Mouse (Mus musculus): ENCODE results near the gene Ipo13. TPM values are rescaled to one million over a fixed set of nuclear protein-coding genes. Genes with fewer than 3 reads are reported as not detected.

Gene Ipo13
- polyA plus RNA-seq, 1 experiment from 2014 or later: 41.3 TPM

DNA sequence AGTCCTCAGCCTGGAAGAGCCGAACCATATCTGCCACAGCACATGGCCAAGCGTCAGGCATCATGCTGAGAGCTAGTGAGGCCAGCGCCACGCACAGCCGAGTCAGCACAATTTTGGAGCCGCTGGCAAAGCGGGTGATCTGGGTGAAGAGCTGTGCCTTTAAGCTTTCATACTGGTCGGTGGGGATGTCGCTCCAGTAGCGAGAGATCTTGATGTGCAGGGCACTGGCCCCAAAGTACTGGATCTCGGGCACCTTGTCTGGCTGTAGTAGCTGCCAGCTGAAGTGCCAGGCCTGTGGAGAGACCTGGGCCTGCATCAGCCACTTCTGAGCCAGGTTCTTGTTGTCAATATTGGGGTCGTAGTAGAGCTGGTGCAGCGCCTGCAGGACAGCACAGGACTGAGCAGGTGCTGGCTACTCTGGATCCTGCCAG lies 2.7 kb downstream of the Ipo13 start:
- WGBS: 92% methylated on average over 13 of the region's 13 CpGs
- no peak overlapping the region for H3K9ac ChIP-seq (ENCODE audit: low read length)
- no peaks in the 10 kb centered on the region for H3K27me3 ChIP-seq (ENCODE audit: control insufficient read depth, insufficient read depth, low read length)
- peaks cover 5% of the 10 kb centered on the region; the same call in 1 of the 2 replicates for H3K36me3 ChIP-seq (ENCODE audit: control insufficient read depth, insufficient read depth, low read length)
- H3K4me3 ChIP-seq (ENCODE audit: low read depth, low read length): no peak overlapping the region
- H3K27ac ChIP-seq (replicated peaks; ENCODE audit: low read depth, low read length): no peak overlapping the region
- no peaks in the 10 kb centered on the region for H3K9me3 ChIP-seq (ENCODE audit: control insufficient read depth, low read length)
- H3K4me2 ChIP-seq (ENCODE audit: low read depth, severe bottlenecking): no peak overlapping the region
- no peak for ATAC-seq (ENCODE audit: insufficient number of reproducible peaks, low FRiP score, low TSS enrichment, low read depth)
- no peak for DNase-seq (ENCODE audit: low spot score)
- peaks cover 21% of the 10 kb centered on the region for H3K4me1 ChIP-seq (ENCODE audit: control insufficient read depth, insufficient read depth, low read length)

DNA sequence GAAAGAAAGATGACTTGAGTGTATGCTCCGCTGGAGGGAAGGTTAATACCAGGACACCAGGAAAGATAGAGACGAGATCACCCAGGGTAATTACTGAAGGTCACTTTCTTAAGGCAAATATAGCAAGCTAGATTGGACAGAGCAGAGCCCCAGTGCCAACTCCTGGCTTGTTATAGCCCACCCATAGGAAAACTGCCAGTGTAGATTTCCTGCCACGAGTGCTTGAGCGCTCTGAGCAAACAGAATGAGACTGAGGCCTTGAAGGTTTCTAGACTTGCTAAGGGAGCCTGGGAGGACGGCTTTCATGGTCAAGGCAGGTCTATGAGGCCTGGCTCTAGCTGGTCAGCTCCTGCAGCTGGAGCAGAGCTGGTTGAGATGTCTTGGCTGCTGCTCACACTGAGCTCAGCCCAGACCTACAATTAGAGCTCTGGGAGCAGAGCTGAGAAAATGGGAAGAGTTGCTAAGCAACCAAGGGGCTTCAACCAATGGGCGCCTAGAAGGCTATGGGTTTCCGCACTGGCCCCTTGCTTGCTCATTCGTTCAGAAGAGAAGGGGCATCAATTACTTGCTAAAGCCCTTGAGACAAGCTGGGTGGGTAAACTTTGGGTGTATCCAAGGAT lies 5.9 kb downstream of the Ipo13 start:
- WGBS: 81% methylated on average over 8 of the region's 8 CpGs
- H3K27ac ChIP-seq (replicated peaks; ENCODE audit: low read depth, low read length): no peak overlapping the region
- DNase-seq (ENCODE audit: low spot score) (no peak), ATAC-seq (ENCODE audit: insufficient number of reproducible peaks, low FRiP score, low TSS enrichment, low read depth) (no peak)
- H3K27me3 ChIP-seq (ENCODE audit: control insufficient read depth, insufficient read depth, low read length): no peaks in the 10 kb centered on the region
- H3K4me1 ChIP-seq (ENCODE audit: control insufficient read depth, insufficient read depth, low read length): peaks cover 13% of the 10 kb centered on the region
- H3K9me3 ChIP-seq (ENCODE audit: control insufficient read depth, low read length): no peaks in the 10 kb centered on the region
- H3K9ac ChIP-seq (ENCODE audit: low read length): no peak overlapping the region
- H3K4me3 ChIP-seq (ENCODE audit: low read depth, low read length): no peak overlapping the region
- peaks cover 15% of the 10 kb centered on the region; the same call in 1 of the 2 replicates for H3K36me3 ChIP-seq (ENCODE audit: control insufficient read depth, insufficient read depth, low read length)
- no peak overlapping the region for H3K4me2 ChIP-seq (ENCODE audit: low read depth, severe bottlenecking)

DNA sequence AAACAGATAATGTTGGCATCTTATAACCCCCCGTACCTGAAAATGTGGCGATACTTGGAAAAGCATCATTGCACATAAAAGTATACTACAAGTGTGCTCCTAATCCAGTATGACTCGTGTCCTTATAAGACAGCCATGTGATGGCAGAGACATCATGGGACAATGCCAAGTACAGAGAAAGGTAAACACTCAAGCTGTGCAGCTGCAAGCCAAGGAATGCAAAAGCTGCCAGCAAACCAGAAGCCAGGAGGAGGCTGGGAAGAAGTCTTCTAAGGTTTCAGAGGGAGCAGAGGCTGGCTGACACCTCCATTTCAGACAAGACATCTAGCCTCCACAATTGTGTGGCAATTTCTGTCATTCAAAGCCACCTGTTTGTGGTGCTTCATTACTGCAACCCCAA lies 8.6 kb downstream of the Ipo13 start:
- H3K27ac ChIP-seq (replicated peaks; ENCODE audit: low read depth, low read length): no peak overlapping the region
- DNase-seq (ENCODE audit: low spot score) (no peak), ATAC-seq (ENCODE audit: insufficient number of reproducible peaks, low FRiP score, low TSS enrichment, low read depth) (no peak)
- H3K4me3 ChIP-seq (ENCODE audit: low read depth, low read length): no peak overlapping the region
- H3K9me3 ChIP-seq (ENCODE audit: control insufficient read depth, low read length): no peaks in the 10 kb centered on the region
- peaks cover 24% of the 10 kb centered on the region for H3K36me3 ChIP-seq (ENCODE audit: control insufficient read depth, insufficient read depth, low read length)
- no peak overlapping the region for H3K4me2 ChIP-seq (ENCODE audit: low read depth, severe bottlenecking)
- no peak overlapping the region for H3K9ac ChIP-seq (ENCODE audit: low read length)
- 94% methylated on average over 3 of the region's 3 CpGs for WGBS
- H3K4me1 ChIP-seq (ENCODE audit: control insufficient read depth, insufficient read depth, low read length): no peaks in the 10 kb centered on the region
- no peaks in the 10 kb centered on the region for H3K27me3 ChIP-seq (ENCODE audit: control insufficient read depth, insufficient read depth, low read length)

DNA sequence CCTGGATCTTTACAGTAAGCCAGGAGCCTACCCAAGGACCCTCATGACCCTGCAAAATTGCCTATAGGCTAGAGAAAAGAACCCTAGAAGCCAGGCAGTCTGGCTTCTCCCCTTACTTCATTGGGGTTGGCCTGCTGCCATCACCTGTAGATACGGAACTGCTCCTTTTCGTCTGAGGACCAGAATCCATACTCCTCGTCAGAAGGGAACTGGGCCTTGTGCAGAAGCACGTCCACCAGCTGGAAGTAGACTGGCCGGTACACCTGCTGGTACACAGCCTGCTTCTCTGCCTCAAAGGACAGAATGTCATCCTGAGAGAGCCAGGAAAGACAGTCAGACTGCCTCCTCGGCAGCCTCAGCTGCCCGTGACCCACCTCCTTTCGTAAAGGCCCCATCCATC lies 10.0 kb downstream of the Ipo13 start:
- no peak overlapping the region for H3K4me3 ChIP-seq (ENCODE audit: low read depth, low read length)
- no peak overlapping the region for H3K27ac ChIP-seq (replicated peaks; ENCODE audit: low read depth, low read length)
- H3K4me1 ChIP-seq (ENCODE audit: control insufficient read depth, insufficient read depth, low read length): no peaks in the 10 kb centered on the region
- DNase-seq (ENCODE audit: low spot score): no peak
- peaks cover 32% of the 10 kb centered on the region for H3K36me3 ChIP-seq (ENCODE audit: control insufficient read depth, insufficient read depth, low read length)
- H3K27me3 ChIP-seq (ENCODE audit: control insufficient read depth, insufficient read depth, low read length): no peaks in the 10 kb centered on the region
- 92% methylated on average over 8 of the region's 8 CpGs for WGBS
- ATAC-seq (ENCODE audit: insufficient number of reproducible peaks, low FRiP score, low TSS enrichment, low read depth): no peak
- H3K9me3 ChIP-seq (ENCODE audit: control insufficient read depth, low read length): no peaks in the 10 kb centered on the region
- no peak overlapping the region for H3K4me2 ChIP-seq (ENCODE audit: low read depth, severe bottlenecking)
- no peak overlapping the region for H3K9ac ChIP-seq (ENCODE audit: low read length)

DNA sequence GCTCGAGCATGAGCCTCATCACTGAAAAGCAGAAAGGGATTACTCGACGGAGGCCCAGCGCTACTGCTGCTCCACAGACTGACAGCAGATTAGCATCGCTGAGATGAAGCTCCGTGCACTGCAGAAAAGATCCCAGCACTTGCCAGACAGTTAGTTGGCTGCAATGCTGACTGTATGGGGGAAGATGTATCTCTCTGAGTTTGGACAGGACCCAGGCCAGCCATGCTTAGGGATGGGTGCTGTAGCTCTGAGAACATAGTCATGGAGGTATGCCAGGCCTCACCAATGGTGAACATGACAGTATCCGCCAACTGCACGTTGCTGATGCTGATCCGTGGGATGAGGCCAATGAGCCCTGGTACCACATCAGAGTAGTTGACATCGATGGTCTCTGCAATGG lies 10.7 kb downstream of the Ipo13 start:
- Histone ChIP-seq H3K4me3 (ENCODE audit: low read depth, low read length) (no peak overlapping the region), H3K36me3 (ENCODE audit: control insufficient read depth, insufficient read depth, low read length) (peaks cover 33% of the 10 kb centered on the region), H3K9ac (ENCODE audit: low read length) (no peak overlapping the region), H3K9me3 (ENCODE audit: control insufficient read depth, low read length) (no peaks in the 10 kb centered on the region), H3K27ac (replicated peaks; ENCODE audit: low read depth, low read length) (no peak overlapping the region), H3K4me2 (ENCODE audit: low read depth, severe bottlenecking) (no peak overlapping the region), H3K27me3 (ENCODE audit: control insufficient read depth, insufficient read depth, low read length) (no peaks in the 10 kb centered on the region), H3K4me1 (ENCODE audit: control insufficient read depth, insufficient read depth, low read length) (no peaks in the 10 kb centered on the region)
- ATAC-seq (ENCODE audit: insufficient number of reproducible peaks, low FRiP score, low TSS enrichment, low read depth) (no peak), DNase-seq (ENCODE audit: low spot score) (no peak)
- 94% methylated on average over 10 of the region's 10 CpGs for WGBS

DNA sequence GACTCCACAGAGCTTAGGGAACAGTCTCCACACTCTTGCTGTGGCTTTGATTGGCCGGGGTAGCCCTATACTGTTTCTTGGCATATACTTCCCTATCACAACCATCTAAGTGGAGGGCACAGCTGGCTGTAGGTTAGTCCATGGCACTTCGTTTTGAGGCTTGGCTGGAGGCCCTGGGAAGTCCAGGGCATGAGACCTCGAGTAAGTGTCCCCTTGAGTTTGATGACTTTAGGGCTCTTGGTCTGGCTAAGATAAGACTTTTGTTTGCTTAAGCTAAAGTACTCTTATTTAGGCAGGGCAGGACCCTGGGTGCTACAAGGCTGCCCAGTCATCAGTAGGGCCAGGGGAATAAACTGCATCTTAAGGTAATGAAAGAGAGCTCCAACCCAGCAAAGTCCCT lies 16.7 kb downstream of the Ipo13 start:
- no peaks in the 10 kb centered on the region for H3K27me3 ChIP-seq (ENCODE audit: control insufficient read depth, insufficient read depth, low read length)
- H3K27ac ChIP-seq (replicated peaks; ENCODE audit: low read depth, low read length): no peak overlapping the region
- WGBS: 78% methylated on average over 3 of the region's 3 CpGs
- H3K4me2 ChIP-seq (ENCODE audit: low read depth, severe bottlenecking): no peak overlapping the region
- H3K4me3 ChIP-seq (ENCODE audit: low read depth, low read length): no peak overlapping the region
- DNase-seq (ENCODE audit: low spot score): no peak
- H3K9ac ChIP-seq (ENCODE audit: low read length): no peak overlapping the region
- peaks cover 25% of the 10 kb centered on the region for H3K36me3 ChIP-seq (ENCODE audit: control insufficient read depth, insufficient read depth, low read length)
- no peak for ATAC-seq (ENCODE audit: insufficient number of reproducible peaks, low FRiP score, low TSS enrichment, low read depth)
- no peaks in the 10 kb centered on the region for H3K9me3 ChIP-seq (ENCODE audit: control insufficient read depth, low read length)
- no peaks in the 10 kb centered on the region for H3K4me1 ChIP-seq (ENCODE audit: control insufficient read depth, insufficient read depth, low read length)

DNA sequence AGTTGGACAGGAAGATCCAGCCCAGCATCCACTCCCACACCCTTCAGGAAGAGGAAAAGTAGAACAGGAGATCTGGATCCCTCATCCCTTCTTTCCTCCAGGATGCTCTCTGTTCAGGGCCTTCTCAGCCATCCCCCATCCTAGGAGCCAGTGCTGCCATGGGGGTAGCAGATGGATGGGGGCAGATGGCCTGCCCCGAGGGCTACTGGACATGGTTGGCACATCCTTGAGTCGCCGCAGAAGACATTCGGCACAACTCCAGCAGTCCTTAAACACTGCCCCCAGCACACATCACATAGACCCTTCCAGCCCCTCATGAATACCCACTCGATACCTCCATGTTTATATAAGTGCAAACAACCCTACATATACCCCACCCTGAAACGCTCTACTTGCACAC lies 18.8 kb downstream of the Ipo13 start:
- Histone ChIP-seq H3K4me3 (ENCODE audit: low read depth, low read length) (no peak overlapping the region), H3K9ac (ENCODE audit: low read length) (no peak overlapping the region), H3K9me3 (ENCODE audit: control insufficient read depth, low read length) (no peaks in the 10 kb centered on the region), H3K36me3 (ENCODE audit: control insufficient read depth, insufficient read depth, low read length) (peaks cover 16% of the 10 kb centered on the region), H3K4me1 (ENCODE audit: control insufficient read depth, insufficient read depth, low read length) (0 out of 2 replicates have a peak, but pooled peaks cover 2% of the 10 kb centered on the region), H3K27ac (replicated peaks; ENCODE audit: low read depth, low read length) (no peak overlapping the region), H3K27me3 (ENCODE audit: control insufficient read depth, insufficient read depth, low read length) (no peaks in the 10 kb centered on the region), H3K4me2 (ENCODE audit: low read depth, severe bottlenecking) (no peak overlapping the region)
- DNase-seq (ENCODE audit: low spot score) (no peak), ATAC-seq (ENCODE audit: insufficient number of reproducible peaks, low FRiP score, low TSS enrichment, low read depth) (no peak)
- WGBS: 93% methylated on average over 6 of the region's 6 CpGs

GRCm38 (mm10) chr4:117895339-117895738 lies 19.5 kb downstream of the Ipo13 start:
- ATAC-seq (ENCODE audit: insufficient number of reproducible peaks, low FRiP score, low TSS enrichment, low read depth) (no peak), DNase-seq (ENCODE audit: low spot score) (no peak)
- 0 out of 2 replicates have a peak, but pooled peaks cover 2% of the 10 kb centered on the region for H3K4me1 ChIP-seq (ENCODE audit: control insufficient read depth, insufficient read depth, low read length)
- H3K36me3 ChIP-seq (ENCODE audit: control insufficient read depth, insufficient read depth, low read length): peaks cover 11% of the 10 kb centered on the region
- no peaks in the 10 kb centered on the region for H3K9me3 ChIP-seq (ENCODE audit: control insufficient read depth, low read length)
- no peak overlapping the region for H3K9ac ChIP-seq (ENCODE audit: low read length)
- no peak overlapping the region for H3K4me3 ChIP-seq (ENCODE audit: low read depth, low read length)
- no peak overlapping the region for H3K4me2 ChIP-seq (ENCODE audit: low read depth, severe bottlenecking)
- no peak overlapping the region for H3K27ac ChIP-seq (replicated peaks; ENCODE audit: low read depth, low read length)
- no peaks in the 10 kb centered on the region for H3K27me3 ChIP-seq (ENCODE audit: control insufficient read depth, insufficient read depth, low read length)
- 75% methylated on average over 7 of the region's 7 CpGs for WGBS

DNA sequence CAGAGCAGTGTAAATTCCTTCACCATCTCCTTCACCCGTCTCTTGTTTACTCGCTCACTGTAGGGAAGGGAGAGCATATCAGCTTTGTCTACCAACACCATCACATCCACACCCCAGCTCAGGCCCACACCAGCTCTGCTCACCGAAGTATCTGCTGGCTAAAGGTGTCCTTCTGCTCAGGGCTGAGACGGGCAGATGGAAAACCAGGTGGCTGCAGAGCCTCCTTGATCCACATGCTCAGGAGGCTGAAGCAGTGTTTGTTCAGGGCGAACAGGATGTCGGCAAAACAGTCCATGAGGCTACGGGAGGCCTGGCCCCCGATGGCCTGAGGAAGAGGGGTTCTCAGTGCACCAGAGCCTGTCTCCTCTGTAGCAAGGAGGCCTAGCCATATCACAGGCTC lies 20.2 kb downstream of the Ipo13 start:
- Histone ChIP-seq H3K4me1 (ENCODE audit: control insufficient read depth, insufficient read depth, low read length) (0 out of 2 replicates have a peak, but pooled peaks cover 2% of the 10 kb centered on the region), H3K36me3 (ENCODE audit: control insufficient read depth, insufficient read depth, low read length) (peaks cover 8% of the 10 kb centered on the region), H3K4me2 (ENCODE audit: low read depth, severe bottlenecking) (no peak overlapping the region), H3K9me3 (ENCODE audit: control insufficient read depth, low read length) (no peaks in the 10 kb centered on the region), H3K27ac (replicated peaks; ENCODE audit: low read depth, low read length) (no peak overlapping the region), H3K27me3 (ENCODE audit: control insufficient read depth, insufficient read depth, low read length) (no peaks in the 10 kb centered on the region), H3K4me3 (ENCODE audit: low read depth, low read length) (no peak overlapping the region), H3K9ac (ENCODE audit: low read length) (no peak overlapping the region)
- 93% methylated on average over 8 of the region's 8 CpGs for WGBS
- DNase-seq (ENCODE audit: low spot score): no peak
- no peak for ATAC-seq (ENCODE audit: insufficient number of reproducible peaks, low FRiP score, low TSS enrichment, low read depth)

Data from limb, embryonic 11.5 days (tissue).